Mouse (Mus musculus) gastrocnemius, postnatal 25 days (tissue): Measurements from ENCODE around the gene Zcchc18. TPM values are rescaled to one million over a fixed set of nuclear protein-coding genes. Genes with fewer than 3 reads are reported as not detected.

Experiments
- total RNA-seq, 2 experiments: library from RNA; stranded (reverse); gene quantifications; 1 replicate in 1 of 2; 2 replicates in 1 of 2; pipeline ENCODE4 v1.2.3; 2021

Gene Zcchc18
- total RNA-seq, 2 experiments from 2014 or later: not detected

Other genes starting within 250 kb of the Zcchc18 start
- 100 to 1,000 TPM; 128 to 140 TPM for gene Morf4l2, start 249.5 kb upstream of the Zcchc18 start, total RNA-seq
- not detected for gene Glra4, start 213.0 kb upstream of the Zcchc18 start, total RNA-seq
- gene Plp1, start 170.5 kb upstream of the Zcchc18 start, total RNA-seq: 1 to 10 TPM; 4.5 to 4.7 TPM
- gene Rab9b, start 124.4 kb upstream of the Zcchc18 start, total RNA-seq: under 1 TPM in 1 of 2 experiments, not detected in 1; 0.13 TPM
- gene H2bfm, start 65.8 kb upstream of the Zcchc18 start, total RNA-seq: not detected
- 1 to 10 TPM; 4.3 to 6.4 TPM for gene Tmsb15b2, start 17.7 kb upstream of the Zcchc18 start, total RNA-seq
- not detected for gene Tmsb15l, start 16.3 kb upstream of the Zcchc18 start, total RNA-seq
- gene Tmsb15b1, start 16.3 kb upstream of the Zcchc18 start, total RNA-seq: 1 to 10 TPM; 1.6 to 5.3 TPM
- gene Slc25a53, start 45.1 kb downstream of the Zcchc18 start, total RNA-seq: 1 to 10 TPM; 1.2 to 3.2 TPM
- 1 to 10 TPM; 3.2 to 3.9 TPM for gene Fam199x, start 56.4 kb downstream of the Zcchc18 start, total RNA-seq
- not detected for gene Esx1, start 128.9 kb downstream of the Zcchc18 start, total RNA-seq